Mouse (Mus musculus) bone marrow, adult 2 months (tissue): ENCODE measurements around the gene Birc7.

ENCODE experiments used
- CTCF ChIP-seq: fragments of 200-500 bp; IDR thresholded peaks from 2 replicates; pipeline ENCODE4 v1.5.1; 2011; ENCODE audit warnings: low read length, control low read depth; ENCODE audit not compliant: control insufficient read depth, insufficient read depth
- POLR2A ChIP-seq: fragments of 200-500 bp; IDR thresholded peaks from 2 replicates; pipeline ENCODE4 v1.6.1; 2011; ENCODE audit warnings: low read depth, mild to moderate bottlenecking, control low read depth, low read length, borderline replicate concordance; ENCODE audit not compliant: control insufficient read depth

GRCm38 (mm10) chr2:180891075-180891834, 37.6 kb upstream of the Birc7 start:
- TF ChIP-seq POLR2A (no peak), CTCF (no peak)
